Mouse (Mus musculus): ENCODE data around the gene RPS10-NUDT3.

DNA sequence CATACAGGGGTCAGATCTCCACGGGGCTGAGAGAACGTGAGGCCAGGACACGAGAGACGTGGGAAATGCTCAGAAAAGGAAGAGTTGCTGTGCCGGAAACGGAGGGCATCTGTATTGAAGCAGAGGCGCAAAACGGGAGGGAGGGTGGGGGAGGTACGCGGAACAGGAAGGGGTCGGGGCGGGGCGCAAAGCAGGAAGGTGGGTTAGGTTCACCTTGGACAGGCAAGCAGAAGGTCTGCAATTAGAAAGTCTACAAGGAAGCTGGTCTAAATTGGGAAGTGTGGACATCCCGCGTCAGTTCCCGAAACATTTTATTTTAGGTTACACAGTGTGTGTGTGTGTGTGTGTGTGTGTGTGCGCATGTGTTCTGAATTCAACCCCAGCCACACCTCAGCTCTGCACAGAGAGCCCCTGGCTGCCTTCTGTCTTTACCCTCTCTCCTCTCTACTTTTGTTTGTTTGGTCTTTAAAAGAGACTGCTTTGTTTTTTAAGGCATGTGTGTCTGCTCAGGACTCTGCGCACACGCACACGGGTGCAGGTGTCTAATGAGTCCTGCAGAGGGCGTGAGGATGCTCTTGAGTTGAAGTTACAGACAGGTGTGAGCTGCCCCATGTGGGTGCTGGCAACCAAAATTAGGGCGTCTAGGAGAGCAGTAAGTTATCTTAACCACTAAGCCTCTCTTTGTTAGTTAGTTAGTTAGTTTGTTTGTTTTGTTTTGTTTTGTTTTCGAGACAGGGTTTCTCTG lies 17.2 kb upstream of the RPS10-NUDT3 start:
- TF ChIP-seq POLR2A (IDR thresholded peaks at IDR 0.05; ENCODE audit: low read depth, low read length) (no peak), CTCF (IDR thresholded peaks at IDR 0.05; ENCODE audit: extremely low read depth, insufficient read depth, insufficient read length, insufficient replicate concordance) (no peak)

All from spleen, adult 2 months (tissue).